Mouse (Mus musculus): ENCODE results near the gene Rubcnl.

DNA sequence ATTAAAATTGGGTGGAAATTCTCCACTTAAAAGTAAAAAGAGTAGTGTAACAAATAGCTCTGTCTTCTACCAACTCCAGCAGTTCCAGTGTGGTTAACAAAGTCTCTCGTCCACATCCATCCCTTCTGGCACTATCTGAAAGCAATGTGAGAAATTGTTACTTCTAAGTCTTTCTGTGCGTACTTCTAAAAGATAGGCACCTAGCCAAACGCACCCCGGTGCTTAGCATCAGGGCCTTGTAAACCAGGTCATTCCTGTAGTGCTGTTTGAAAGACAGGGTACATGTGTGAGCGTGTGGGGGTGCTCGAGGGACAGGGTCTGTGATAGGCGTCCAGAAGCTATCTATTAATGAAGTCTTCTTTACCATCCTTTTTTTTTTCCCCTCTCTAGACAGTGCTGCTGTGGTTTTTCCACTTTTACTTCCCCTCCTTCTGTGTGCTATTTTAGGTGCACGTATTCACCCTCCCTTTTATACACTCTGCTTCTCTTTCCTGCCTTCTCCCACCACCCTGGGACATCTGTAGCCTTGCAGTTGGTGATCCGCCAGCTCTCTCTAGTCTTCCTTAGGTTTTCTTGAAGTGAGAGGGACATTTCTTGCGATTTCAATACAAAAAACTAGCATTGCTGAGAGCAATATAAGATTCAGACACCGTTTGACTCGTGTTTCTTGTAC, 4.9 kb downstream of the Rubcnl start:
- TF ChIP-seq POLR2A (IDR thresholded peaks at IDR 0.05; ENCODE audit: borderline replicate concordance, low read depth, low read length) (no peak), CTCF (IDR thresholded peaks at IDR 0.05; ENCODE audit: low read depth, low read length) (no peak)
